Mouse (Mus musculus) lung, postnatal 0 days (tissue): Measurements from ENCODE around the gene Slc35f5. TPM values are rescaled to one million over a fixed set of nuclear protein-coding genes. Genes with fewer than 3 reads are reported as not detected.

Experiments
- ATAC-seq: fragments of 200-750 bp; cut with Nextera tagmentation; 2 replicates; pipeline ENCODE4 v1.8.0; 2017; ENCODE audit warnings: moderate library complexity
- DNase-seq: peaks from one replicate; pipeline ENCODE4 v3.0.0-alpha.2; 2016; ENCODE audit warnings: low spot score
- H3K27ac ChIP-seq: fragments of 300-500 bp; sonication (generic); 2 replicates; pipeline ENCODE4 v1.5.1; 2014; ENCODE audit warnings: antibody characterized with exemption, mild to moderate bottlenecking, low read length, mixed read lengths
- H3K27me3 ChIP-seq: fragments of 300-500 bp; sonication (generic); replicated peaks from 2 replicates; pipeline ENCODE4 v1.6.1; 2014; ENCODE audit warnings: low read length, mixed read lengths; ENCODE audit not compliant: insufficient read depth
- H3K36me3 ChIP-seq: fragments of 300-500 bp; sonication (generic); 2 replicates; pipeline ENCODE4 v1.6.1; 2014; ENCODE audit warnings: low read length, mixed read lengths; ENCODE audit not compliant: insufficient read depth
- H3K4me1 ChIP-seq: fragments of 300-500 bp; sonication (generic); 2 replicates; pipeline ENCODE4 v1.6.1; 2014; ENCODE audit warnings: antibody characterized with exemption, low read depth, low read length, mixed read lengths; ENCODE audit not compliant: insufficient read depth
- H3K4me2 ChIP-seq: fragments of 300-500 bp; sonication (generic); replicated peaks from 2 replicates; pipeline ENCODE4 v1.6.1; 2014; ENCODE audit warnings: low read depth, mild to moderate bottlenecking, low read length, moderate library complexity, mixed read lengths
- H3K4me3 ChIP-seq: fragments of 300-500 bp; sonication (generic); 2 replicates; pipeline ENCODE4 v1.5.1; 2014; ENCODE audit warnings: low read depth, low read length
- H3K9ac ChIP-seq: fragments of 300-500 bp; sonication (generic); replicated peaks from 2 replicates; pipeline ENCODE4 v1.6.1; 2014; ENCODE audit warnings: low read depth, mild to moderate bottlenecking
- H3K9me3 ChIP-seq: fragments of 300-500 bp; sonication (generic); 2 replicates; pipeline ENCODE4 v1.6.1; 2016; ENCODE audit warnings: low read length, mixed read lengths
- CTCF ChIP-seq: IDR thresholded peaks from 2 replicates; pipeline ENCODE4 v1.5.1; 2016; ENCODE audit warnings: antibody characterized with exemption, mild to moderate bottlenecking
- EP300 ChIP-seq: IDR thresholded peaks from 2 replicates; pipeline ENCODE4 v1.6.1; 2016; ENCODE audit warnings: antibody characterized with exemption, mild to moderate bottlenecking, control low read depth
- WGBS: fragments of 180-500 bp; shearing (Covaris S2); extraction: QIAGEN DNeasy Blood & Tissue Kit; methylation state at CpG from one replicate; pipeline ENCODE4 v1.1.7; 2014; 5-methylcytosine and 5-hydroxymethylcytosine counted together
- polyA plus RNA-seq: library from polyadenylated mRNA; unstranded; fragments of >200 nt; fragmentation: Nextera tagmentation; extraction: Ambion mirVana; gene quantifications from 2 replicates; pipeline ENCODE4 v1.2.1, GENCODE M21; 2015

The Slc35f5 gene
- polyA plus RNA-seq, 1 experiment from 2014 or later = 50.9 TPM

- WGBS = under 1% methylated on average over 19 of the region's 29 CpGs
- peak overlapping the region; percentile 92 for H3K4me3 ChIP-seq
- peaks cover 7% of the 10 kb centered on the region; the same call in 1 of the 2 replicates for H3K4me1 ChIP-seq
- peak overlapping the region; percentile 98 for H3K9ac ChIP-seq
- no peaks in the 10 kb centered on the region for H3K27me3 ChIP-seq
- no peak for TF ChIP-seq CTCF
- no peak for TF ChIP-seq EP300
- no peaks in the 10 kb centered on the region; the same call in 1 of the 2 replicates for H3K36me3 ChIP-seq
- peak; percentile 87 for DNase-seq
- H3K27ac ChIP-seq = peak overlapping the region; percentile 96
- H3K4me2 ChIP-seq = peak overlapping the region; percentile 83
- H3K9me3 ChIP-seq = no peaks in the 10 kb centered on the region
- peak; percentile 34 for ATAC-seq
Measured at GRCm38 (mm10) chr1:125561206-125561605, 811 bp downstream of the Slc35f5 start.

DNA sequence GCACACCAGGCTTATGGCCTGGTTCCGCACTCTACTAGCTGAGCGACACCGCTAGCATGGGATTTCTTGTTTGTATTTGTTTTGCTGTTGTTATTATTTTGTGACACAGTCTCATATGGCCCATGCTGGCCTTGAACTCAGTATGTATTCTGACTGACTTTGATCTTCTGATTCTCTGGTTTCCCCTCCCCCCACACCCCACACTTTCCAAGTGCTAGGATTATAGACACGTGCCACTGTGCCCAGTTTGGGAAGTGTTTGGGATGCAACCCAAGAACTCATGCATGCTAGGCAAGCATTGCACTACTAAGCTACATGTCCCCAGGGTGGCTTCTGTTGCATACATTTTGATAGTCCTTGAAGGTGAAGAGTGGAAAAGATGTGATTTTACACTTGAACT is 1.4 kb downstream of the Slc35f5 start:
- no peaks in the 10 kb centered on the region for H3K27me3 ChIP-seq
- H3K27ac ChIP-seq = peak overlapping the region; percentile 96; the same call in 1 of the 2 replicates
- WGBS = 65% methylated on average over 4 of the region's 4 CpGs
- H3K36me3 ChIP-seq = no peaks in the 10 kb centered on the region; the same call in 1 of the 2 replicates
- ATAC-seq = no peak
- peak overlapping the region; percentile 92 for H3K4me3 ChIP-seq
- peak overlapping the region; percentile 83 for H3K4me2 ChIP-seq
- no peak for DNase-seq
- peak overlapping the region; percentile 98; the same call in 1 of the 2 replicates for H3K9ac ChIP-seq
- TF ChIP-seq EP300 = no peak
- H3K4me1 ChIP-seq = peaks cover 7% of the 10 kb centered on the region; the same call in 1 of the 2 replicates
- no peaks in the 10 kb centered on the region for H3K9me3 ChIP-seq

DNA sequence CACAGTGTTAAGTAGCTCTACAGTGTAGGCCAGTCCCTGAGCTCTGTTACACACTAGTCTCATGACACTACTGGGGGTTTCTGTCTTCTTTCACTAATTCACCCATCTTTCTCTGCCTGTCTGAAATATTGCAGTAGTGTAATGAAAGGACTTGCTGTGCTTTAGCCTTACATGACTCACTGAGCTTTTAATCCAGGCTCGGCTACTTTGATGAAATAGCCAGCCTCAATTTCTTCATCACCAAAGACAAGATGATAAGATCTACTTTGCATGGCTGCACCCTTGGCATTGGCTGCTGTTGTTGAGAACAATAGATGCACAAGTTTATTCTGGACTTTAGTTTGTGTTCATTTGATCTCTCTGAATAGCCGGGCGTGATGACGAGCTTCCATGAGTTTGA is 7.7 kb downstream of the Slc35f5 start:
- Histone ChIP-seq H3K36me3 (peaks cover 15% of the 10 kb centered on the region; the same call in 1 of the 2 replicates), H3K9me3 (no peaks in the 10 kb centered on the region), H3K4me2 (no peak overlapping the region), H3K4me1 (no peaks in the 10 kb centered on the region), H3K27ac (no peak overlapping the region), H3K9ac (no peak overlapping the region), H3K4me3 (no peak overlapping the region), H3K27me3 (no peaks in the 10 kb centered on the region)
- 81% methylated on average over 4 of the region's 4 CpGs for WGBS
- DNase-seq (no peak), ATAC-seq (no peak)
- TF ChIP-seq EP300 (no peak), CTCF (no peak)

GRCm38 (mm10) chr1:125574219-125574618 is 13.8 kb downstream of the Slc35f5 start:
- WGBS = 70% methylated on average over 2 of the region's 2 CpGs
- H3K27ac ChIP-seq = no peak overlapping the region

DNA sequence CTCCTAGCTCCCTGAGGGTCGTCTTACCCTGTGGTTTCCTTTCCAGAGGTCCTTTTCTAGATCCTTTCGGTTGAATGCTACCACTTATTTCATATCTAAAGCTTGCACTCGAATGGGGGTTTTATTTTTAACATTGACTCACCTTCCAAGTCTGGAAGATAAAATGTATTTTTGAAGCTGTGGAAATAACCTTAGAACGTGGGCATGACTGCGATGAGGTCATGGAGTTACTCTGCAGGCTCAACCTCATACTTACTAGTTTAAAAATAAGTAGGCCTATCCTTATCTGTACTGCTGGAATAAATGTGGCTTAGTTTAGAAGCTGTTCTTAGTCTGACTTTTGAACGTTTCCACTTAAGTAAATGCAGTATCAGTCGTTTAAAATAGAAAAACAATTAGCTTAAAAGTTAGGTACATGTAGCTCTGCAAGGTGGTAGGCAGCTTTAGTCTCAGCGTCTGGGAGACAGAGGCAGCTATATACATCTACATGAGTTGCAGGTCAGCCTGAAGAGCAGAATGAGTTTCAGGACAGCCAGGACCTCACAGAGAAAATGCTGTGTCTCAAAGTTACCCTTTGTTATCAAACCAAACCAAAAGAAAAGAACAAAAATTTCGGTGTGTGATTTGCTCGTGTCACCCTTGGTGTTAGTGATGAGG is 15.2 kb downstream of the Slc35f5 start:
- WGBS = 87% methylated on average over 10 of the region's 10 CpGs
- Histone ChIP-seq H3K4me1 (no peaks in the 10 kb centered on the region), H3K4me2 (no peak overlapping the region), H3K36me3 (peaks cover 41% of the 10 kb centered on the region; the same call in 1 of the 2 replicates), H3K27me3 (no peaks in the 10 kb centered on the region), H3K4me3 (no peak overlapping the region), H3K9ac (no peak overlapping the region), H3K27ac (no peak overlapping the region), H3K9me3 (no peaks in the 10 kb centered on the region)
- DNase-seq (no peak), ATAC-seq (no peak)
- TF ChIP-seq EP300 (no peak), CTCF (no peak)

More at GRCm38 (mm10) chr1:125574219-125574618, 13.8 kb downstream of the Slc35f5 start:
- Histone ChIP-seq H3K4me2 (no peak overlapping the region), H3K9me3 (no peaks in the 10 kb centered on the region), H3K4me3 (no peak overlapping the region), H3K9ac (no peak overlapping the region), H3K4me1 (no peaks in the 10 kb centered on the region), H3K27me3 (no peaks in the 10 kb centered on the region), H3K36me3 (peaks cover 41% of the 10 kb centered on the region; the same call in 1 of the 2 replicates)
- peak; percentile 31 for DNase-seq
- no peak for ATAC-seq
- TF ChIP-seq EP300 (no peak), CTCF (peak; percentile 67)

DNA sequence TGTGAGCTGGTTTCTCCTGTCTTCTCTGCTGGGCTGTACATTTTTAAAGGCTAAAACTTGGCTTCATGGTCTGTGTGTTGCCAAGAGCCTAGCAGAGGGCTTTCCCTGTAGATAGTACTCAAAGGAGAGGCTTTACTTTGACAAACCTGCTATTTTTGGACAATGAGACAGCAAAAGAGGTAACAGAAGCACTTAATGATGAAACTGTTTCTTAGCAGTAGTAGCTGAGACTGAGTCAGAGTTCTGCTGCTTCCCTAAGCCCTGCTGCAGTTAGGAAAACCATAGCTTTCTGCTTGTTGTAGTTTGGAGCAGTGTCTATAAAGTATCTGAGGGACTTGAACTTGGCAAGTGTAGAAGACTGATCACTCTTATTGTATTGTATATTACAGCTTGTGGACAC is 16.6 kb downstream of the Slc35f5 start:
- no peak overlapping the region for H3K4me2 ChIP-seq

More for the DNA sequence above, 16.6 kb downstream of the Slc35f5 start:
- H3K27ac ChIP-seq = no peak overlapping the region
- no peaks in the 10 kb centered on the region for H3K9me3 ChIP-seq
- no peaks in the 10 kb centered on the region for H3K4me1 ChIP-seq
- H3K4me3 ChIP-seq = no peak overlapping the region
- no peaks in the 10 kb centered on the region for H3K27me3 ChIP-seq
- ATAC-seq = no peak
- H3K36me3 ChIP-seq = peaks cover 41% of the 10 kb centered on the region; the same call in 1 of the 2 replicates
- no peak for TF ChIP-seq CTCF
- no peak for TF ChIP-seq EP300
- DNase-seq = no peak
- no peak overlapping the region for H3K9ac ChIP-seq
